Mouse (Mus musculus): ENCODE data around the gene 1700007K13Rik. TPM values are rescaled to one million over a fixed set of nuclear protein-coding genes. Genes with fewer than 3 reads are reported as not detected.
"Not testable (repeated sequence)": the region's sequence is repeated elsewhere in the genome, so short reads cannot be mapped to it uniquely, and the experiment has no call there.

The 1700007K13Rik gene
- polyA plus RNA-seq, 1 experiment from 2014 or later = 3.0 TPM

GRCm38 (mm10) chr2:28497561-28497960 lies 31.4 kb upstream of the 1700007K13Rik start:
- no peak for ATAC-seq
- no peak for TF ChIP-seq CTCF (IDR thresholded peaks at IDR 0.05)
- in situ Hi-C loops (cut with MboI; ENCODE audit: low pct_unique_long_range_greater_than_20kb) = no loop called here
- CTCF ChIA-PET = no interaction called here
- POLR2A ChIA-PET = no interaction called here
- H3K27me3 ChIP-seq = no peaks in the 10 kb centered on the region
- no peak for DNase-seq (ENCODE audit: low read depth, low spot score)

DNA sequence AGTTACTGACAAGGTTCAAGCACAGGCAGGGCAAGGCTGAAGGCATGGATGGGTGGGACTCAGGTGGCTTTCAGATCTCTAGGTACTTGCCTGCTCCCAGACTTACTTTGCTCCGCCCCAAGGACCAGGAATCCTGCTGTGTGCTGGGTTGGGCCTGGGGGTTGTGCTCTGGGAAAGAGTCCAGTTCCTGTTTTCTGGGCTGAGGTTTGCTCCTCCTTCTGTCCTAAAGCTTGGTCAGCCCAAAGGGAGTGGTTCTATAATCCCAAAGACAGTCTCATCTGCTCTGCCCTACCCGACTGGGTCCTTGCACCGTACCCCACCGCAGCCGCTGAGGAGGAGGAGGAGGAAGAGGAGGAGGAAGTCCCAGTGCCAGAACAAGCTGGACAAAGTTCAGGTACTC lies 30.5 kb upstream of the 1700007K13Rik start, which contains the start of gene Gbgt1:
Gene Gbgt1, plus strand, starts transcription at position 221 of the 400 bp plus-strand sequence.
- POLR2A ChIA-PET = no interaction called here
- DNase-seq (ENCODE audit: low read depth, low spot score) (no peak), ATAC-seq (no peak)
- in situ Hi-C loops (cut with MboI; ENCODE audit: low pct_unique_long_range_greater_than_20kb) = no loop called here
- no peaks in the 10 kb centered on the region for H3K27me3 ChIP-seq
- CTCF ChIA-PET = interaction anchor here (1.2 to 1.3 kb wide), 2 partner anchors 16 to 52 kb away, joined by 3 read pairs; partner anchors contain the start of gene Ralgds
- no peak for TF ChIP-seq CTCF (IDR thresholded peaks at IDR 0.05)

DNA sequence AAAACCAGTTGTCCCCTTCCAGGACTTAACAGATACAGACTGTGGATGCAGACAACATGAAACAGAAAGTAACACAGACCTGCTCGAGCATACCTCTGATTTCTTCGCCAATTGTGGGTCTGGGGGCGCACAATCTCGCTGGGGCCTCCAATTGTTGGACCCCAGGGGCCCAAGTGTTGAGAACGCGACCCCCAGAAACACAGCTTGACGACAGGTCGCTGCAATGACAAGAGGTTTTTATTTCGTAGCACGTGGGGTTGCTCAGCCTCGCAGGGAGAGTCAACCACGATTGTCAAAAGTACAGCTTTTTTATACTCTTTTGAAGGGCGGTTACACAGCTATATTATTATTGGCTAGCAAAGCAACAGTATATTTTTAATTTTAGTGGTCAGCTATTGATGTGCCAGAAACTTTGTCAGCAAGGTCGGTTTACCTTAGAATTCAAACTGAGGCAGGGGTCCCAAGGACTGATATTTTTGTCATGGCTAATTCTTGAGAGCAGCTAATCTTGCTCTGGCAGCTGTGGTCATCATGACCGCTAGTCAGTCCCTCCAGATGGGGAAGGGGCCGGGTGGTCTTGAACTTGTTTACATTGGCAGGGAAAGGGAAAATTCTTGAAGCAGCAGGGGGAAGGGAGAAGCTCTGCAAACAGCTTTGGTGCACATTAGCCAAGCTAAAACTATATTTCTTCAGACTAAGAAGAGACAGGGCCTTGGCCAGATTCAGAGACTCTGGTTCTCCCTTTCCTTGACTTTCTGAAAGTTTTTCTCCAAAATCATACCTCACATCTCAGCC lies 29.9 kb upstream of the 1700007K13Rik start:
- CTCF ChIA-PET = interaction anchor here (1.2 to 1.3 kb wide), 2 partner anchors 17 to 52 kb away, joined by 3 read pairs; partner anchors contain the start of gene Ralgds
- DNase-seq (ENCODE audit: low read depth, low spot score) (no peak), ATAC-seq (no peak)
- no peaks in the 10 kb centered on the region for H3K27me3 ChIP-seq
- TF ChIP-seq CTCF (IDR thresholded peaks at IDR 0.05) = no peak
- POLR2A ChIA-PET = no interaction called here
- in situ Hi-C loops (cut with MboI; ENCODE audit: low pct_unique_long_range_greater_than_20kb) = no loop called here

DNA sequence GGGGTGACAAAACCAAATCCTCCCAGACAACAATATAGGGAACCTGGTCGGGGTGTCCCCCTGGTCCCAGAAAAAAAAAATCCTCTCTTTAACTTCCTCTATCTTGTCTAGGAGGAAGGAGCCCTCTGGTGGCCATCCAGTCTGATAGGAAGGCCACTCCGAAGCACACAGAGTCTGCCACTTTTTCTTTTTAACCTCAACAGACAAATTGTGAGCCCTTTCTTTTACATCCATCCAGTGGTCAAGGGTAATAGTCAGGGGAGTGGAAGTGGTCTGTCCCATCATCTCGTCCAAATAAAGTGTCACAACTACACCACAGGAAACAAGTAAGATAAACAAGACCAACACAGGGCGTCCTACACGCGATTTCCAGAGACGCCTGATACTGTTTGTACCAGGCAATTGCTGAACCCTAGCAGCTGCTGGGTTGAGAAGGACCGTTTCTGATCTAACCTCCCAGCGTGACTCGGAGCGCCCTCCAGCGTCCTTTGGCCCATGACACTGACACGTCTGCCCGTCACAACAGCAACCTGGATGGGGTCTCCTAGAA lies 29.1 kb upstream of the 1700007K13Rik start:
- peak; percentile 65 for TF ChIP-seq CTCF (IDR thresholded peaks at IDR 0.05)

GRCm38 (mm10) chr2:28494521-28494920 lies 28.4 kb upstream of the 1700007K13Rik start:
- ChIA-PET POLR2A (no interaction called here), CTCF (no interaction called here)
- H3K27me3 ChIP-seq = no peaks in the 10 kb centered on the region
- no peak for TF ChIP-seq CTCF (IDR thresholded peaks at IDR 0.05)
- in situ Hi-C loops (cut with MboI; ENCODE audit: low pct_unique_long_range_greater_than_20kb) = no loop called here
- no peak for ATAC-seq
- DNase-seq (ENCODE audit: low read depth, low spot score) = peak; percentile 34

More for the DNA sequence above, 29.1 kb upstream of the 1700007K13Rik start:
- no peak for DNase-seq (ENCODE audit: low read depth, low spot score)
- in situ Hi-C loops (cut with MboI; ENCODE audit: low pct_unique_long_range_greater_than_20kb) = no loop called here
- no peaks in the 10 kb centered on the region for H3K27me3 ChIP-seq
- ATAC-seq = no peak
- ChIA-PET CTCF (interaction anchor here (1.3 kb wide), 1 partner anchor 53 kb away, joined by 3 read pairs; no protein-coding TSS in a partner anchor), POLR2A (no interaction called here)

DNA sequence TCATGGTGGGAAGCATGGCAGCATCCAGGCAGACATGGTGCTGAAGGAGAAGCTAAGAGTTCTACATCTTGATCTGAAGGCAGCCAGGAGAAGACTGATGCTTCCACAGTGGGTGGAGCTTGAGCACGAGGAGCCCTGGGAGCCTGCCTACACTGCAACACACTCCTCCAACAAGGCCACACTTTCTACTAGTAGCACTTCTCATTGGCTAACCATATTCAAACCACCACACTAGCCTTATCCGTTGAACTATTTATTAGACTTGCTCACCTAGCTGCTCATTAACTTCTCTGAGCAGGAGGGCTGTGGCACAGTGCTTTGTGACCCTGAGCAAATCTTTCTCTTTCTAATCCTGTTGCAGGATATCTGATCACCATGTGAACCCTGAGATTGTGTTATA lies 17.7 kb upstream of the 1700007K13Rik start:
- TF ChIP-seq CTCF (IDR thresholded peaks at IDR 0.05) = no peak
- ChIA-PET CTCF (interaction anchor here (0.9 kb wide), 1 partner anchor 25 kb away, joined by 3 read pairs; no protein-coding TSS in a partner anchor), POLR2A (no interaction called here)
- ATAC-seq (no peak), DNase-seq (ENCODE audit: low read depth, low spot score) (no peak)
- peaks cover 3% of the 10 kb centered on the region for H3K27me3 ChIP-seq
- in situ Hi-C loops (cut with MboI; ENCODE audit: low pct_unique_long_range_greater_than_20kb) = no loop called here

GRCm38 (mm10) chr2:28479208-28480204 lies 13.4 kb upstream of the 1700007K13Rik start:
- CTCF ChIA-PET = interaction anchor here (1.4 kb wide), 1 partner anchor 33 kb away, joined by 3 read pairs; the partner anchor contains the start of gene Ralgds
- H3K27me3 ChIP-seq = peaks cover 3% of the 10 kb centered on the region
- ATAC-seq (no peak), DNase-seq (ENCODE audit: low read depth, low spot score) (no peak)
- in situ Hi-C loops (cut with MboI; ENCODE audit: low pct_unique_long_range_greater_than_20kb) = no loop called here
- TF ChIP-seq CTCF (IDR thresholded peaks at IDR 0.05) = no peak
- POLR2A ChIA-PET = interaction anchor here (0.6 kb wide), 1 partner anchor 173 kb away, joined by 7 read pairs; no protein-coding TSS in a partner anchor

- H3K27me3 ChIP-seq = peaks cover 11% of the 10 kb centered on the region
- in situ Hi-C loops (cut with MboI; ENCODE audit: low pct_unique_long_range_greater_than_20kb); ATAC-seq; CTCF ChIA-PET; DNase-seq (ENCODE audit: low read depth, low spot score): not testable (repeated sequence)
- POLR2A ChIA-PET = interaction anchor here (0.7 kb wide), 1 partner anchor 159 kb away, joined by 4 read pairs; no protein-coding TSS in a partner anchor
Measured at GRCm38 (mm10) chr2:28477993-28478392, 11.9 kb upstream of the 1700007K13Rik start.

DNA sequence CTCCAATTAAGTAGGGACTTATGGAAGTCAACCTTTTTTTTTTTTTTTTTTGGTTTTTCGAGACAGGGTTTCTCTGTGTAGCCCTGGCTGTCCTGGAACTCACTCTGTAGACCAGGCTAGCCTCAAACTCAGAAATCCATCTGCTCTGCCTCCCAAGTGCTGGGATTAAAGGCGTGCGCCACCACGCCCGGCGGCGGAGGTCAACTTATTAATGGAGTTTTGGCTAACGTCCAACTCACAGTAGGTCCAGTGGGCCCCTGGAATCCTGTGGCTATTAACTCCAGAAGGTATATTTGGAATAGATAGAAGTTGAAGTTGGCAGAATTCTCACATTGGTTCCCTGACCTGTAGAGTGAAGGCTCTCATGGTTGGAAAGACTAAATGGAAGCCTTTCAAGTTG lies 5.9 kb upstream of the 1700007K13Rik start:
- POLR2A ChIA-PET = interaction anchor here (0.6 kb wide), 1 partner anchor 251 kb away, joined by 3 read pairs; no protein-coding TSS in a partner anchor
- H3K27me3 ChIP-seq; CTCF ChIA-PET; in situ Hi-C loops (cut with MboI; ENCODE audit: low pct_unique_long_range_greater_than_20kb); ATAC-seq; DNase-seq (ENCODE audit: low read depth, low spot score): not testable (repeated sequence)

DNA sequence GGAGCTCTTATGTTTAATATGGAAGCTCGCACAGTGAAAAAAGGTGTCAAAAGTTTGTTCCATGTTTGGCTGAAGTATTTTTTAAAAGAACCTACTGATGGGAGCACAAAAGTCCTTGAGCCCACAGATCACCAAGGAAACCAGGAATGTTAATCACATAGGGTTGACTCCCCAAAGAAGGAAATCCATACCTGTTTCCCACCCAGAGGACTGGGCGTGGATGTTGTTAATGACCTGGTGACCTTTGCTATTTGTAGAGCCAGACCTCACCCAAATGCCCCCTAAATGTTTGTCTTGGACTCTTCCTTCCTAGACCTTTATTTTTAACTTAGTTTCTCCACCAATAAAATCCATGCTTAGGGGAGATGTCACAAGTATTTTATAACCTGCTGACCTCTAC lies 4.5 kb upstream of the 1700007K13Rik start:
- CTCF ChIA-PET = no interaction called here
- in situ Hi-C loops (cut with MboI; ENCODE audit: low pct_unique_long_range_greater_than_20kb) = no loop called here
- ATAC-seq (no peak), DNase-seq (ENCODE audit: low read depth, low spot score) (no peak)
- POLR2A ChIA-PET = no interaction called here
- TF ChIP-seq CTCF (IDR thresholded peaks at IDR 0.05) = no peak
- peaks cover 8% of the 10 kb centered on the region for H3K27me3 ChIP-seq
